Mouse (Mus musculus): ENCODE data around the gene Mettl11b. TPM values are rescaled to one million over a fixed set of nuclear protein-coding genes. Genes with fewer than 3 reads are reported as not detected.
"Not testable (repeated sequence)": the region's sequence is repeated elsewhere in the genome, so short reads cannot be mapped to it uniquely, and the experiment has no call there.

Gene Mettl11b
- 1 to 10 TPM; 4.1 to 7.5 TPM for total RNA-seq (2021)
- long read RNA-seq, experiment 1, transcript Mettl11b-201 (4 exons, 1,790 nt) = major isoform, 5 of 7 reads
- long read RNA-seq, experiment 1, partial matches to known transcripts = 0 of 7 reads
- long read RNA-seq, experiment 1, other reads (novel, unspliced or antisense) = 2 of 7 reads
- long read RNA-seq, experiment 2 = 0 reads

DNA sequence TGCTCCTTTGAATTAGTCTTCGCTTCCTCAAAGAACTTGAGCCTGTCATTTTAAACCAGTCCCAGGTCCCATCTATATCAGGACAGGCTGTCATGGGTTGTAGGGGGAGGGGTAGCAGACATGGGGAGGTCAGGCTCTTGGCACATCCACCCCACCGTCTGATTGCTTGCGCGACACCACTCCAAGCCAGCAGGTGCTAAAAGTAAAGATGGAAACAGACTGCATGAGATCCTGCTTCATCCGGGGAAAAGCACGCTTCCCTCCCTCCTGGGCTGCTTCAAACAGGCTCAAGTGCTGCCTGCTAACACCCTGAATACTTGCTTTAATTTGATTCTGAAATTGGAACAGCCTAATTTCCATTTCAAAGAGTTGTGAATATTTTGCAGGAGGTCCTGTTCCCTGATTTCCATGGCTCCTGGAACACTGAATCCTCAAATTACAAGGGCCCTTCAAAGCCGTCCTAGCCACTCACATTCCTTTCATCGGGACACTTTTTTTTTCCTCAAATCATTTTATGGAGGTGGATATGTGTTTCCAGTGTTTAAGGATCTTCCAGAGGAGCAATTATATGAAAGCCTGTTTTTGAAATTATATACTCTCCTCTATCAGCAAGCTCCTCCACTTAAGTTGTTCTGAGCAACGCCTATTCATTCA lies at the start of gene Mettl11b:
TSS of gene Mettl11b (minus strand) at position 127 of the 654 bp plus-strand sequence.
- DNase-seq = peak; percentile 28 to 40

DNA sequence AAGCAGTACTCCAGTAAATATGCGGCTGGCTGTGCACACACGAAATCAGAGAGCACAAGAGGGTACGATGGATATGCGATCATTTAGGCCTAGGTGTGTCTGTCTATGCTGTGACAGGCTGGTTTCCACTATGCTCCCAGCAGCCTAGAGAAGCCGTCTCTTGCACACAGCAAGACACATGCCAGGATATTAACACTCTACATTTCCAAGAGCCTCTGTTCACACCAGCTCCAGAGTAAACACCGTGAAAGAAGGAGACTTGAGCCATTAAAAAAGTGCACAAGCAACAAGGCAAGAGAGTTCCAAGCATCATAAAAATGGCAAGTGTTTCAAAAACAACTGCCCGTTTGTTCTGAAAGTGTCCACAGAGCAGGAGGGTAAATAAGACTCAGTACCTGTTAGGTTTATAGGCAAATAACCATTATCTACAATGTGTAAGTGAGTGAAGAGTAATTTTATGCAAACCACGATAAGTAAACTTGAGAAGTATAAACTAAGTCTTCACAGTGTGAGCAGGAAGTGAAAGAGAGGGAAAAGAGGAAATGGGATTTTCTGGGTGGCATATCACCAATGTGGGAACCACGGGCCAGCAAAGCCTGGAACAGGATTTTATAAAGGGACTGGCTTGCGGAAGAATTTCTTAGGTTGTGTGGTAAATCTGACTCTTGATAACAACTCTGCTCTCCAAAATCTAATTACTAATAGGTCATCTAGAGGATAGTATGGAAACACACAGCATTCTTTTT lies 32.6 kb upstream of the Mettl11b start:
- no peak for DNase-seq

DNA sequence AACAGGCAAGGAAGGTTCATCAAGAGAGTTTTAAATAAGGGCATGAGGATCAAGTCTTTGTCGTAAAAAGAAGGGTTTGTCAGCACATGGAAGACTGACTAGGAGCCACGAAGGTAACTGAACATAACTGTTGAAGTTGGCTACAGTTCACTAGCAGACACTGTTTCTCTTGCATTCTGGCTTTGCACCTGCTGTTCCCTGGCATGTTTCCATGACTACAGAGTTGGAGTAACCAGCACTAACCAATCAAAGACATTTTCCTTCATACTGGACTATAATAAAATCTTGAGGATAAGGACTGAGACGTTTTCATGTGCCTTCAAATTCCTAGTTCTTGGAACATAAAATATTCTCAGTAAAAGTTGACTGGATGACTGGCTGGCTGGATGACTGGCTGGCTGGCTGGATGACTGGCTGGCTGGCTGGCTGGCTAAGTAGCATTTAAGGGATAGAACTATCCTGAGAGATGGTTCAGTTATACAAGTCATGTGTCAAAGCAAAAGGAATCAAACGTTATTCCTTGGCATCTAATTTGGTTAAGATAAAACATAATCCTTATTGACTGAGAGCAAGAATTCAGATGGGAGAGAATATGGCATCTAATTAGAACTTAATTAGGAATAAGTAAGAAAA lies 26.4 kb upstream of the Mettl11b start:
- no peak for DNase-seq

- DNase-seq = no peak
These were observed 12.2 kb upstream of the Mettl11b start for GRCm38 (mm10) chr1:163737239-163737533.

GRCm38 (mm10) chr1:163736441-163737238 lies 11.6 kb upstream of the Mettl11b start:
- no peak for DNase-seq

DNA sequence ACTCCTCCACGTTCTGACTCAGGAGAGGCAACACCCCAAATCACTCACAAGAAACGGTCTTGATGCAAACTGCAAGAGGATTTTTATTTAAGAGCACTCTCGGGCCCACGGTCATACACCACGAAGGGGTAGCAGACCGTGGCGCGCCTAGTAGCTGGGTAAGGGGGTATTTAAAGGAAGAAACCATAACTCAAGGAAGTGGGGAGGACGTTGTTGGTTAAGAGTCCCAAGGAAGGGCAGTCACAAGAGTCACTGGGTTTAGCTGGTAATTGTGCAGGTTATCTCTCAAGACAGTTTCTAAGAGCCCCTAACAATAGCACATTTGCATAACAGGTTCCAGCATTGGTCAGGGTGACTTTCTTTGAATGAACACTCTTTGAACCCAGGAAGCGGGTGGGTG lies 6.1 kb upstream of the Mettl11b start:
- not testable (repeated sequence) for DNase-seq

DNA sequence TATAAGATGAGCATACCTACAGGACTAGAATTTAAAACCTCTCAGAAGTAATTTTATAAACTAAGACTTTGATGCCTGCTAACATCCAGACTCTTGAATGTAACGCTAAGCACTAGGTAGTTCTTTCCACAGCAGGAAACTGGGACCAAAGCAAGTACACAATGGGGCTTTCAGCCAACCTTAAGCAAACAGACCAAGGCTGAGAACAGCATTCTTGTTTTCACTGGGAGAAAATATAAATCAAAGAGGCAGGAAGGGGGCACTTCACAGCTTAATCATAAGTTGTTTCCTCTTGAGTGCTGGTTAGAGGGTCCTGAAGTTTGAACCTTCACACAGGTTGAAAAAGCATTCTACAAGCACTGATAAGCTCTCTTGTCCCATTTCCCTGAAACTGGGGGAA lies 1.1 kb downstream of the Mettl11b start:
- no peak for DNase-seq

DNA sequence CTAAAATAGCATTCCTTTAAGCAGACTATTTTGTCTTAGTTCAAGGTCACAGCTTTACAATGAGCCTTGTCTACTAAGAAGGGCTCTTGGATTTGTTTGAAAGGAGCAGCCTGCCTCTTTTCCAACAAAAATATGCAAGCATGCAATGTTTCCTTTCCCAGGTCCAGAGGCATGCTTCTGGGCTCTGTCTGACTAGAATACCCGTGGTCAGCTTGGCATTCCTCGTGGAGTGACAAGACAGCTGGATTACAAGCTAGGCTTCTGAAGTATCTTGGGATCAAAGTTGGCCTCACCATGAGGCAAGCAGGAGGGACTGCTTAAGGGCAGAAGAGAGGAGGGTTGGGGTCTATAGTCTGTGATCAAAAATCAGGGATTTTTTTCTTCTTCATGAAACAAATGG lies 16.4 kb downstream of the Mettl11b start:
- DNase-seq = no peak

- no peak for DNase-seq
These were observed 24.5 kb downstream of the Mettl11b start for GRCm38 (mm10) chr1:163700571-163700970.

GRCm38 (mm10) chr1:163699702-163700101 lies 25.3 kb downstream of the Mettl11b start:
- no peak for DNase-seq

DNA sequence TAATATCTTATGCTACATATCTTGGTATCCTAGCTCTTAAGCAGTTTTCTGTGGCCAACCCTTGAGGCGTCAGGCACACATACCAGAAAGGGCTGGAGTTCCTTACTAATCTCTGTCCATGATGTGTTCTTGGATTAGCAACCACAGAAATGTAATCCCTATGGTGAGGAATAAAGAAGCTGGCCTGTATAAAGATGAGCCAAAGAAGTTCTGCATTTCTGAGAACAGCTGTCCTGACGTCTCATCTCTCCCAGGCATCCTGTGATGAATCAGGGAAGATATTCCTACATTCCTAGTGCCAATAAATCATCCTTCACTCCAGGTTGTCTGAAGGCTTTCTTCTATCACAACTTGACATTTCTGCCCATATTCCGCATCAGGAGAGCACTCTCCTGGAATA lies 33.2 kb downstream of the Mettl11b start:
- DNase-seq = no peak

DNA sequence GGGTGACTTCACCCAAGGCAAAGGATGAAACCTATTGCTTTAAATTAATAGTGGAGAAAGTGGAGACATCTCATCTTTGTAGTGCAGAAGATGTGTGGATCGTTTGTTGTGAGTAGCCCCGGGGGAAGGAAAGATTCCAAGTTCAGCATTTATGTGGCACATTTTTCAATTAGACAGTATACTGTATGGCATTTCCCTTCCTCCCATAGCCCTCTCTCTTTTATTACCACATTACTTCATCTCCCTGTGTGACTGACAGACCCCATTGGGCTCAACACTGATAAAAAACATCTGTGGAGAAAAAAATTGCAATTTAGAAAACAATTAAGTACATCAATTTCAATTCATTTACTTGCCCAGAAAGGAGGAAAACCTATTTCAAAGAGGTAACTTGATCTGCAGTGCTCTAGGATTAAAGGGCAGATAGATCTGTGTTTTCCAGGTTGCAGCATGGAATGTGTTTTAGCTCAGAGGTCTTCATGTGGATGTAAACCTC lies 42.0 kb downstream of the Mettl11b start:
- DNase-seq = no peak

DNA sequence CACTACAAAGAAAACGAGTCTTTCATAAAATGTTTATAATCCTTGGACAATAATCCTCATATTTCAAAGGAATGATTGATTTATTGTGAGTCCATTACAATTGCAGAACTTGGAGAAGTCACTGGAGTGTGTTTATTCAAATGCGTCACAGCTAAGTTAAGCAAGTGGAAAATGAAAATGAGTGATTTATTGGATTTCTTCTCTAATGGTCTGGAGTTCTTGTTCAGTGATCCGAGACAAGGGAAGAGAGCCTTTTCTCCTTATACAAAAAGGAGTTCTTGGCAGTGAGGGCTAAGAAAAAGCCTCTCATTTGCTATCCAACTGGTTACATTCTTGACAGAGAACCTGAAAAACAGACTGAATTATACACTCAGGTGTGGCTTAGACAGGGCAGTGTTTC lies 42.9 kb downstream of the Mettl11b start:
- no peak for DNase-seq

GRCm38 (mm10) chr1:163672866-163673265 lies 52.2 kb downstream of the Mettl11b start:
- no peak for DNase-seq

GRCm38 (mm10) chr1:163671326-163671725 lies 53.7 kb downstream of the Mettl11b start:
- no peak for DNase-seq

DNA sequence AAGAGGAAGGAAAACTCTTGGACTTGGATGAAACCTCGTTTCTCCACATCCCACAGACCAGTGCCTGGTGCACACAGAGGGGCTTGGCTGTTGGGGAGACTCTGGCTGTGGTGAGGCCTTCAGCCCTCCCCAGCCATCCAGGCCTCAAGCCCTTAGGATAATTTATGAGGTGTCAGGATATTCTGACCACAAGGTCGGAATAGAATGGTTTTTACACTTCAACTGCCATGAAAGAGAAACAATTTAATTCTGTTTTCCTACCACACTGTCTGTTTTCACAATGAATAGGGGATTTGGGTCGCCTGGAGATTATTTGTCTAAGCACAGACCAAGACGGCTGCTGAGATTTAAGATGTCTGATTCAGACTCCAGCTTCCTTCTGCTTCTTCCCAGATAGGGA lies 54.3 kb downstream of the Mettl11b start:
- no peak for DNase-seq

GRCm38 (mm10) chr1:163669936-163670335 lies 55.1 kb downstream of the Mettl11b start:
- no peak for DNase-seq

DNA sequence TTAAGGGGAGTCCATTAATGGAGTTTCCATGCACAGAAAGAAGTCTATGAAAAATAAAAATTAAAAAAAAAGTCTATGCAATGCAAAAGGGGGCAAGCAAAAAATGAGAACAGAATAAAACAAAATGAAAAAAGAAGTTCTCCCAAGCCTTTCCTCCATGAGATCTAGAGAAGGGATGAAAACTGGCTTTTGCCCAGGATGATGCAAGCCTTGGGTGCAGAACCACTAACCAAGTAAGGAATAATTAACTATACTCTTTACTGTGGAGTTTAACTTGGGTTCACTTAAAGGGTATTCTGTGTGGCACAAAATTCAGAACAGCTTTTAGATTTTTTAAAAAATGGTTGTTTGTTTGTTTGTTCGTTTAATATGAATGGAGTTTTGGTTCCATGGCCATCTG lies 62.6 kb downstream of the Mettl11b start:
- no peak for DNase-seq

- DNase-seq = no peak
These were observed 66.5 kb downstream of the Mettl11b start for GRCm38 (mm10) chr1:163658535-163658928.

GRCm38 (mm10) chr1:163657766-163658534 lies 67.1 kb downstream of the Mettl11b start:
- DNase-seq = no peak

DNA sequence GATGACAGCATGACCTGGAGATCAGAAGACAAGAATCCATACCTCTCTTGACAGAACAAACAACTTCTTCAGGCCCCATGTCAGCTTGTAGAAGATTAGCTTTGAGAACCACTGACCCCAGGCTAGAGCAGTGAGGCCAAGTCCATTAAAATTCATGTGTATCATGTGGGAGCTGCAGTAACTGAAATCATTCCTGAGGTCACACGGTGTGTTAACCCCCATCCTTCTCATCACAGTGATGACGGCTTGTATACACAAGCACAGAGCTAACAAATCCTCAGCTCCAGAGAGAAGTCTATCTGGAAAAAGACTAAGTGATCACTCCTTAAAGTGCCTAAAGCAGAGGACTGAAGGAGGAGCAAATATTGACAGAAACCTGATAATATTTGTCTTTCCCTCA lies 68.0 kb downstream of the Mettl11b start:
- no peak for DNase-seq

Data from heart, adult 18-20 months (tissue).